Mouse (Mus musculus) MEL (cell line): ENCODE measurements around the gene Rcsd1. TPM values are rescaled to one million over a fixed set of nuclear protein-coding genes. Genes with fewer than 3 reads are reported as not detected.

Experiments used
- DNase-seq: peaks from one replicate; pipeline ENCODE4 v3.0.0; 2011; ENCODE audit warnings: low read depth, low spot score
- H3K27ac ChIP-seq: 2 replicates; pipeline ENCODE4 v1.5.1; 2012; ENCODE audit warnings: low read depth, mild to moderate bottlenecking, control low read depth, low read length, moderate library complexity; ENCODE audit not compliant: control insufficient read depth
- H3K27me3 ChIP-seq, 2 experiments: fragments of 150-350 bp in 1 of 2; sonication (generic) in 1 of 2; 2 replicates each; pipeline ENCODE4 v1.6.1; 2012; ENCODE audit warnings: low read length in 2 of 2, mild to moderate bottlenecking in 2 of 2, improper control_type of control experiment in 1 of 2, moderate library complexity in 1 of 2; ENCODE audit not compliant: insufficient read depth in 2 of 2, control insufficient read depth in 1 of 2
- H3K36me3 ChIP-seq, 2 experiments: 2 replicates each; pipeline ENCODE4 v1.6.1; 2012 to 2014; ENCODE audit warnings: low read length in 2 of 2, improper control_type of control experiment in 1 of 2, inconsistent platforms in 1 of 2, mild to moderate bottlenecking in 1 of 2; ENCODE audit not compliant: insufficient read depth in 2 of 2, control insufficient read depth in 1 of 2
- H3K4me1 ChIP-seq, 2 experiments: fragments of 150-350 bp in 1 of 2; sonication (generic) in 1 of 2; 2 replicates each; pipeline ENCODE4 v1.6.1; 2012; ENCODE audit warnings: low read length in 2 of 2, improper control_type of control experiment in 1 of 2, mild to moderate bottlenecking in 1 of 2; ENCODE audit not compliant: insufficient read depth in 2 of 2, control insufficient read depth in 1 of 2
- H3K4me3 ChIP-seq, 2 experiments: fragments of 150-350 bp in 1 of 2; sonication (generic) in 1 of 2; 2 replicates each; pipeline ENCODE4 v1.5.1; 2012; ENCODE audit warnings: low read depth in 2 of 2, low read length in 2 of 2, mild to moderate bottlenecking in 2 of 2, moderate library complexity in 2 of 2, control low read depth in 1 of 2, improper control_type of control experiment in 1 of 2; ENCODE audit not compliant: control insufficient read depth in 1 of 2, insufficient read depth in 1 of 2
- H3K79me2 ChIP-seq: 2 replicates; pipeline ENCODE4 v1.6.1; 2012; ENCODE audit warnings: mild to moderate bottlenecking, low read length, moderate library complexity; ENCODE audit not compliant: control insufficient read depth, poor library complexity, insufficient read depth
- H3K9ac ChIP-seq: 2 replicates; pipeline ENCODE4 v1.6.1; 2012; ENCODE audit warnings: low read depth, mild to moderate bottlenecking, control low read depth, low read length, moderate library complexity; ENCODE audit not compliant: control insufficient read depth, poor library complexity, severe bottlenecking
- H3K9me3 ChIP-seq: fragments of 150-350 bp; sonication (generic); replicated peaks from 2 replicates; pipeline ENCODE4 v1.6.1; 2012; ENCODE audit warnings: mild to moderate bottlenecking, low read length, improper control_type of control experiment, moderate library complexity; ENCODE audit not compliant: insufficient read depth
- CHD1 ChIP-seq: IDR thresholded peaks from 2 replicates; pipeline ENCODE4 v1.6.1; 2012; ENCODE audit warnings: low read depth, mild to moderate bottlenecking, inconsistent platforms, low read length, improper control_type of control experiment
- CHD2 ChIP-seq: IDR thresholded peaks from 2 replicates; pipeline ENCODE4 v1.6.1; 2011; ENCODE audit warnings: low read length, improper control_type of control experiment
- CTCF ChIP-seq, 3 experiments: IDR thresholded peaks in 2 of 3; conservative IDR thresholded peaks in 1 of 3; 2 replicates each; pipeline ENCODE4 v1.5.1; 2011 to 2012; ENCODE audit warnings: low read length in 3 of 3, low read depth in 2 of 3, mild to moderate bottlenecking in 2 of 3, improper control_type of control experiment in 1 of 3, inconsistent platforms in 1 of 3, mixed read lengths in 1 of 3, moderate library complexity in 1 of 3; ENCODE audit not compliant: control insufficient read depth in 1 of 3, insufficient read depth in 1 of 3, poor library complexity in 1 of 3, severe bottlenecking in 1 of 3
- E2F4 ChIP-seq: IDR thresholded peaks from 2 replicates; pipeline ENCODE4 v1.6.1; 2011; ENCODE audit warnings: low read depth, low read length, improper control_type of control experiment, borderline replicate concordance
- ELF1 ChIP-seq: IDR thresholded peaks from 2 replicates; pipeline ENCODE4 v1.6.1; 2014; ENCODE audit warnings: low read depth, mild to moderate bottlenecking, inconsistent platforms, low read length, improper control_type of control experiment, moderate library complexity
- ETS1 ChIP-seq: IDR thresholded peaks from 2 replicates; pipeline ENCODE4 v1.6.1; 2012; ENCODE audit warnings: low read depth, mild to moderate bottlenecking, inconsistent platforms, low read length, improper control_type of control experiment, moderate library complexity
- GABPA ChIP-seq: IDR thresholded peaks from 2 replicates; pipeline ENCODE4 v1.6.1; 2012; ENCODE audit warnings: low read depth, mild to moderate bottlenecking, inconsistent platforms, low read length, improper control_type of control experiment, moderate library complexity
- GATA1 ChIP-seq: IDR thresholded peaks from 2 replicates; pipeline ENCODE4 v1.6.1; 2011; ENCODE audit warnings: low read depth, low read length, improper control_type of control experiment
- KAT2A ChIP-seq: conservative IDR thresholded peaks from 2 replicates; pipeline ENCODE4 v1.6.1; 2012; ENCODE audit warnings: low read depth, low read length, improper control_type of control experiment, inconsistent platforms
- MAFK ChIP-seq: IDR thresholded peaks from 2 replicates; pipeline ENCODE4 v1.6.1; 2011; ENCODE audit warnings: low read depth, mild to moderate bottlenecking, low read length, improper control_type of control experiment, borderline replicate concordance
- MAZ ChIP-seq: IDR thresholded peaks from 2 replicates; pipeline ENCODE4 v1.6.1; 2012; ENCODE audit warnings: low read depth, mild to moderate bottlenecking, inconsistent platforms, low read length, improper control_type of control experiment
- MEF2A ChIP-seq: IDR thresholded peaks from 2 replicates; pipeline ENCODE4 v1.6.1; 2014; ENCODE audit warnings: low read depth, mild to moderate bottlenecking, inconsistent platforms, low read length, improper control_type of control experiment; ENCODE audit not compliant: poor library complexity, insufficient replicate concordance, severe bottlenecking; ENCODE audit errors: extremely low read depth
- MXI1 ChIP-seq: IDR thresholded peaks from 2 replicates; pipeline ENCODE4 v1.6.1; 2011; ENCODE audit warnings: mild to moderate bottlenecking, low read depth, low read length, improper control_type of control experiment
- NELFE ChIP-seq: IDR thresholded peaks from 2 replicates; pipeline ENCODE4 v1.6.1; 2011; ENCODE audit warnings: low read depth, low read length, improper control_type of control experiment
- POLR2A ChIP-seq, 2 experiments: IDR thresholded peaks; 2 replicates each; pipeline ENCODE4 v1.6.1; 2011 to 2012; ENCODE audit warnings: low read length in 2 of 2, mild to moderate bottlenecking in 2 of 2, control low read depth in 1 of 2, improper control_type of control experiment in 1 of 2, low read depth in 1 of 2, moderate library complexity in 1 of 2; ENCODE audit not compliant: control insufficient read depth in 1 of 2, insufficient read depth in 1 of 2, poor library complexity in 1 of 2
- POLR2AphosphoS2 ChIP-seq: IDR thresholded peaks from 2 replicates; pipeline ENCODE4 v1.6.1; 2011; ENCODE audit warnings: low read length, improper control_type of control experiment
- POLR2AphosphoS5 ChIP-seq: IDR thresholded peaks from 2 replicates; pipeline ENCODE4 v1.6.1; 2012; ENCODE audit warnings: low read depth, borderline replicate concordance, mild to moderate bottlenecking, inconsistent platforms, low read length, moderate library complexity, mixed read lengths
- RAD21 ChIP-seq: IDR thresholded peaks from 2 replicates; pipeline ENCODE4 v1.6.1; 2011; ENCODE audit warnings: mild to moderate bottlenecking, low read depth, low read length, improper control_type of control experiment
- SMC3 ChIP-seq: IDR thresholded peaks from 2 replicates; pipeline ENCODE4 v1.6.1; 2011; ENCODE audit warnings: low read depth, low read length, improper control_type of control experiment
- TBP ChIP-seq: IDR thresholded peaks from 2 replicates; pipeline ENCODE4 v1.8.0; 2011; ENCODE audit warnings: low read depth, low read length, improper control_type of control experiment
- TCF12 ChIP-seq: IDR thresholded peaks from 2 replicates; pipeline ENCODE4 v1.6.1; 2014; ENCODE audit warnings: low read depth, mild to moderate bottlenecking, inconsistent platforms, low read length, improper control_type of control experiment, moderate library complexity
- UBTF ChIP-seq: IDR thresholded peaks from 2 replicates; pipeline ENCODE4 v1.6.1; 2012; ENCODE audit warnings: low read depth, mild to moderate bottlenecking, inconsistent platforms, low read length, improper control_type of control experiment, moderate library complexity, borderline replicate concordance; ENCODE audit not compliant: insufficient read depth
- USF1 ChIP-seq: IDR thresholded peaks from 2 replicates; pipeline ENCODE4 v1.6.1; 2014; ENCODE audit warnings: low read depth, mild to moderate bottlenecking, inconsistent platforms, low read length, improper control_type of control experiment, moderate library complexity
- ZKSCAN1 ChIP-seq: IDR thresholded peaks from 2 replicates; pipeline ENCODE4 v1.6.1; 2012; ENCODE audit warnings: low read depth, mild to moderate bottlenecking, inconsistent platforms, low read length, improper control_type of control experiment, moderate library complexity
- ZMIZ1 ChIP-seq: IDR thresholded peaks from 2 replicates; pipeline ENCODE4 v1.6.1; 2012; ENCODE audit warnings: low read depth, mild to moderate bottlenecking, inconsistent platforms, low read length, improper control_type of control experiment, moderate library complexity
- polyA plus RNA-seq, 2 experiments: library from polyadenylated mRNA; stranded (reverse) in 1 of 2; unstranded in 1 of 2; fragments of >175 nt in 1 of 2; fragments of >200 nt in 1 of 2; gene quantifications; 2 replicates each; pipeline versions ENCODE4 v1.2.1 to v1.2.4; 2012; ENCODE audit warnings: low replicate concordance in 2 of 2, low read depth in 1 of 2; ENCODE audit not compliant: insufficient read length in 2 of 2, insufficient read depth in 1 of 2, missing spikeins in 1 of 2
- total RNA-seq: library from RNA; depleted of rRNA; stranded (reverse); fragments of 300-350 nt; gene quantifications from 2 replicates; pipeline ENCODE4 v1.2.3, GENCODE M21; 2012

Gene Rcsd1
- total and polyA plus RNA-seq, 3 experiments, result 19.0 to 38.0 TPM; not detected in 1

GRCm38 (mm10) chr1:165666944-165667343 is 42.6 kb downstream of the Rcsd1 start (continued):
- TF ChIP-seq GABPA, result no peak

DNA sequence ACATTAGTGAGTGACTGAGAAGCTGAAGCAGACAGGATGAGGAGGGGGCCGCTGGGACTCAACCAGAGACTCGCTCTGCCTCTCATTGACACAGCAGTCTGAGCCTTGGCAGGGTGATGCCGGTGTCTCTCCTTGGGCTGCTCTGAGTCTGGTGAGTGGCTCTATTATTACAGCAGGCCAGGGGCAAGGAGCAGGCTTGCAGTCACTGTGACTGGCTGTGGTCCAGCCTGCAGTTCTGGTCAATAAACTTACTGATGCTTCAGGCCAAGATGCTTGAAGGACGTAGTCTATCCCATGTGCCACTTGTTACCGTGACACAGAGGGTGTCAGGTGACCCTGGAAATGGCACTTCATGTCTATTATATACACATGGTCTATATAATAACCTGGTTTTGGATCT is 43.8 kb downstream of the Rcsd1 start:
- no peak for DNase-seq
- Histone ChIP-seq H3K4me3 (no peak overlapping the region), H3K27ac (no peak overlapping the region), H3K36me3 (no peaks in the 10 kb centered on the region; a peak in 1 of 4 replicates), H3K9me3 (no peaks in the 10 kb centered on the region), H3K9ac (no peak overlapping the region), H3K27me3 (no peaks in the 10 kb centered on the region), H3K79me2 (no peaks in the 10 kb centered on the region), H3K4me1 (no peaks in the 10 kb centered on the region)
- no peak for TF ChIP-seq UBTF
- no peak for TF ChIP-seq ZMIZ1
- no peak for TF ChIP-seq CHD2
- no peak for TF ChIP-seq CTCF (IDR thresholded peaks at IDR 0.05 in 2 of 3, conservative IDR thresholded peaks at IDR 0.05 in 1 of 3; ENCODE audit: control insufficient read depth in 1 of 3, insufficient read depth in 1 of 3, low read depth in 2 of 3, low read length in 3 of 3, poor library complexity in 1 of 3, severe bottlenecking in 1 of 3)
- no peak for TF ChIP-seq E2F4
- TF ChIP-seq POLR2AphosphoS2, result no peak

DNA sequence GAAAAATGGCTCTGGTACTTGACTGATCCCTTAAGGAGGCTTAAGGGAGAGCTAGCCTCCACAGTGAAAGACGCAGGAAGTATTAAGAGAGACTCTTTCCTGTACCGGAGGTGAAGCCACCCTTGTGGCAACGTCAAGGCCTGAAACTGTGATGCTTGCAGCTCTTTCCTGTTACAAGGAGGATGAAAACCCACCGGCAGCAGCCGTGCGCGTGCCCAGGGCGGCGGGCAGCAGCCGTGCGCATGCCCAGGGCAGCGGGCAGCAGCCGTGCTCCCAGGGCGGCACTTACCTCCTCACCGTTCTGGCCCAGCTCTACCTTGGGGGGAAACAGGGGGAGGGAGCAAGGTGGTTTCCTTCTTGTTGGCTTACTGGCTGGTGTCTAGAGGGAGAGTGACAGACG is 46.3 kb downstream of the Rcsd1 start:
- TF ChIP-seq USF1, result no peak
- TF ChIP-seq GATA1, result no peak
- no peak for TF ChIP-seq KAT2A
- no peak for TF ChIP-seq SMC3
- TF ChIP-seq ETS1, result no peak
- TF ChIP-seq ELF1, result no peak
- TF ChIP-seq POLR2AphosphoS2, result no peak
- no peak for TF ChIP-seq ZKSCAN1
- no peak for TF ChIP-seq MXI1
- TF ChIP-seq TBP, result no peak
- TF ChIP-seq MEF2A, result no peak
- no peak for TF ChIP-seq GABPA
- TF ChIP-seq POLR2AphosphoS5, result no peak
- no peak for TF ChIP-seq MAFK
- TF ChIP-seq MAZ, result no peak
- TF ChIP-seq NELFE, result no peak
- TF ChIP-seq CHD1, result no peak
- no peak for TF ChIP-seq POLR2A (IDR thresholded peaks at IDR 0.05; ENCODE audit: control insufficient read depth in 1 of 2, insufficient read depth in 1 of 2, low read depth in 1 of 2, low read length in 2 of 2, poor library complexity in 1 of 2)
- no peak for TF ChIP-seq RAD21
- no peak for TF ChIP-seq TCF12
- H3K79me2 ChIP-seq, result no peaks in the 10 kb centered on the region
- H3K36me3 ChIP-seq, result no peaks in the 10 kb centered on the region; a peak in 1 of 4 replicates
- no peak overlapping the region for H3K9ac ChIP-seq
- DNase-seq, result no peak
- no peak overlapping the region for H3K4me3 ChIP-seq
- no peaks in the 10 kb centered on the region for H3K27me3 ChIP-seq
- H3K4me1 ChIP-seq, result no peaks in the 10 kb centered on the region
- H3K9me3 ChIP-seq, result no peaks in the 10 kb centered on the region
- no peak overlapping the region for H3K27ac ChIP-seq
